Mouse (Mus musculus): ENCODE measurements around the gene Lca5l.

The Lca5l gene

DNA sequence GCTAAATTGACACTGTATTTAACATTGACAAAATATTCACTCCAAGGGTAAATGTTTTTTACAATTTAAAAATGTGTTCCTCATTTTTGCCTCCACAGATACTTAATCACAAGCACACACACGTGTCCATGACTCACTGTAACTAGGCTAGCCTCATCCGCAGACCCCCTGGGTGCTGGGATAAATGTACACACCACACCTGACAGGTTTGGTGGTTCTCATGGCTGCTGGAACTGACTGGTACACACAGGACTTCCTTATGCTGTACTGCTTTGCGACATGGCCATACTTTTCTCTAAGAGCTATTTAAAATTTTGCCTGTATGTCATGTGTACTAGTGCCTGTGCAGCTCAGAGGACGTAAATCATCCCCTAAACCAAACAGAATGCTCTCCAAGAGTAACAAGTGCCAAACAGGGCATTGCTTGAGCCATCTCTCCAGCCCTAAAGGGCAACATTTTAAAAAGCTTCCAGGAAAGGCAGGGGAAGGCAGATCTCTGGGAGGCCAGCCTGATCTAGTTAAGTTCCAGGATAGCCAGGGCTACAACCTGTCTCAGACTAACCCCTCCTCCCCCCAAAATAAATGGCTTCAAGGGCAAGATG is 71.9 kb downstream of the Lca5l start:
- DNase-seq (ENCODE audit: low read depth, low spot score): no peak

DNA sequence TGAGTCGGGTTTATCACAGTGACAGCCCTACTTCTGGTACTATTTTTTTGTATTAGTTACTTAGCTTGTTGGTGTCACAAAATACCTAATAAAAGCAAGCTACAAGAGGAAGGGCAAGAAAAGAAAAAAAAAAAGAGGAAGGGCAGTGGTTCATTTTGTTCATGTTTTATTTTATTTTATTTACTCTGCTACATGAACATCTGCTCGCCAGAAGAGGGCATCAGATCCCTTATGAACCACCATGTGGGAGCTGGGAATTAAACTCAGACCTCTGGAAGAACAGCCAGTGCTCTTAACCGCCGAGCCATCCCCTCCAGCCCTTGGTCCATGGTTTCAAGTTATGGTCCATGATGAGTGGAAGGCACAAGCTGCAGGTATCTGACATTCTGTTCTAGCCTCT is 77.3 kb downstream of the Lca5l start:
- no peak for DNase-seq (ENCODE audit: low read depth, low spot score)

DNA sequence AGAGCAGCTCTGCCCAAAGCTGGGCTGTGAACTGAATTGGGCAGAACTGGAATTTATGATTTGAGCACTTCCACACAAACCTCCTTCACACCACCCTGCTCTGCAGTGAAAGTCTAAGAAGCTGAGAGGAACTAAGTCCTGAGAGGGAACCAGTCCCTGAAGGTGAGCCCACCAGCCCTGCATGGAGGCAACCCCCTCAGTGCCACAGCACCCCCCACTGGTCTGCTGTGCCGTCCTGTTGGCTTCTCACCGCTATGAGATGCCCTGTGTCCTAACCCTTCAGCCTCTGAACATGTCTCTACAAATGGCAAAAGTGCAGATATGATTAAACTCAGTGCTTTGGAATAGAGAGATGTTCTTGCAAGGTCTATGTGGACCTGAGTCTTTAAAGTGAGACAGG is 79.3 kb downstream of the Lca5l start:
- no peak for DNase-seq (ENCODE audit: low read depth, low spot score)

DNA sequence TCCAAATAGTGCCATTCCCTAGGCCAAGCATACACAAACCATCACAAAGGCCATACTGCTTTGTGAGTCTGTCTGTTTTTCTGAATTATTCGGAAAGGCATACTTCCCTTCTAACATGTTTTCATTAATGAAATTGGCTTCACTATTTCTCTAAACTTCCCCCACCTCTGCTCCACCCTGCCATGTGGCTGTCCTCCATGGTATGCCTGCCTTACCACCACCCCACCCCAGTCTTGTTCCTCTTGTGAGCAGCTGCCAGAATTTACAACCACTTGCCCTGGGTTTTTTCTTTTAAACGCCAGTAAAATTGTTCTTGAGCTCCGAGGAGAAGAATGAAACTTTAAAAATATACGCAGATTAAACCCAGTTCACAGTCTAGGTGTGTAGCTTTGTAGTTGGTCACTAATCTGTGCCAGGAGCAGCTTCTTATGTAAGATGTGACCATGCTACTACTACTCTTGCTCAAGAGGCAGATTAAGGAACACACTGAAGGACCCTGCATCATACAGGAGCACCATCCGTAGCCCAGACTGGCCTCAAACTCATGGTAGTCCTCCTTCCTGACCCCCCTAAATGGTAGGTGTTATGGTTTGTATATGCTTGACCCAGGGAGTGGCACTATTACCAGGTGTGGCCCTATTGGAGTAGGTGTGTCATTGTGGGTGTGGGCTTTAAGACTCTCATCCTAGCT is 81.3 kb downstream of the Lca5l start:
- DNase-seq (ENCODE audit: low read depth, low spot score): no peak

DNA sequence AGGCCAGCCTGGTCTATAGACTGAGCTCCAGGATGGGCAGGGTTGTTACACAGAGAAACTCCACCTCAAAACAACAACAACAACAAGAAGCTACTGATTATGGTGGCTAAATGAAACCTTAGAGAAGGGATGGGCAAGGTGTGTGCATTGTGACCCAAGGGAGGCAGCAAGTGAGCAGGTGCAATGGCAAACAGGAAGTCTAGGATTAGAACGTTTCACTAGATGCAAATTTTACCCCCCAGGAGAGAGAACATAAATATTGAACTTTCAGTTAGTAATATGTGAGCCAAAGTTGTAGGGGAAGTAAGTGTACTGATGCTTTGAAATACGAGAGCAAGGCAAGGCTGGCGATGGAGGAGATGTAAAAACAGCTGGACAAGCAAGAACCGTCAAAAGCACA is 82.4 kb downstream of the Lca5l start:
- DNase-seq (ENCODE audit: low read depth, low spot score): no peak
